Mouse (Mus musculus) liver, embryonic 12.5 days (tissue): ENCODE measurements around the gene Slc10a6. TPM values are rescaled to one million over a fixed set of nuclear protein-coding genes. Genes with fewer than 3 reads are reported as not detected.

Experiments
- ATAC-seq: fragments of 200-750 bp; cut with Nextera tagmentation; 2 replicates; pipeline ENCODE4 v1.8.0; 2017; ENCODE audit warnings: moderate number of reproducible peaks, mild to moderate bottlenecking, moderate library complexity
- H3K27ac ChIP-seq: fragments of 300-500 bp; sonication (generic); 2 replicates; pipeline ENCODE4 v1.5.1; 2016; ENCODE audit warnings: mild to moderate bottlenecking
- H3K27me3 ChIP-seq: fragments of 300-500 bp; sonication (generic); replicated peaks from 2 replicates; pipeline ENCODE4 v1.6.1; 2016; ENCODE audit warnings: mild to moderate bottlenecking, moderate library complexity
- H3K36me3 ChIP-seq: fragments of 300-500 bp; sonication (generic); 2 replicates; pipeline ENCODE4 v1.6.1; 2016; ENCODE audit warnings: mild to moderate bottlenecking, moderate library complexity
- H3K4me1 ChIP-seq: fragments of 300-500 bp; sonication (generic); 2 replicates; pipeline ENCODE4 v1.6.1; 2016
- H3K4me2 ChIP-seq: fragments of 300-500 bp; sonication (generic); 2 replicates; pipeline ENCODE4 v1.6.1; 2016; ENCODE audit warnings: mild to moderate bottlenecking, moderate library complexity
- H3K4me3 ChIP-seq: fragments of 300-500 bp; sonication (generic); 2 replicates; pipeline ENCODE4 v1.5.1; 2016; ENCODE audit warnings: mild to moderate bottlenecking, moderate library complexity
- H3K9ac ChIP-seq: fragments of 300-500 bp; sonication (generic); 2 replicates; pipeline ENCODE4 v1.6.1; 2016; ENCODE audit warnings: mild to moderate bottlenecking, moderate library complexity
- H3K9me3 ChIP-seq: fragments of 300-500 bp; sonication (generic); replicated peaks from 2 replicates; pipeline ENCODE4 v1.6.1; 2016; ENCODE audit warnings: mild to moderate bottlenecking, moderate library complexity
- WGBS: fragments of 180-500 bp; shearing (Covaris S2); methylation state at CpG from one replicate; pipeline ENCODE4 v1.1.7; 2016; ENCODE audit not compliant: insufficient replicate concordance; 5-methylcytosine and 5-hydroxymethylcytosine counted together
- polyA plus RNA-seq: library from polyadenylated mRNA; unstranded; fragments of >200 nt; fragmentation: Nextera tagmentation; extraction: Ambion mirVana; gene quantifications from 2 replicates; pipeline ENCODE4 v1.2.1, GENCODE M21; 2016

The Slc10a6 gene
- polyA plus RNA-seq, 1 experiment from 2014 or later = not detected

DNA sequence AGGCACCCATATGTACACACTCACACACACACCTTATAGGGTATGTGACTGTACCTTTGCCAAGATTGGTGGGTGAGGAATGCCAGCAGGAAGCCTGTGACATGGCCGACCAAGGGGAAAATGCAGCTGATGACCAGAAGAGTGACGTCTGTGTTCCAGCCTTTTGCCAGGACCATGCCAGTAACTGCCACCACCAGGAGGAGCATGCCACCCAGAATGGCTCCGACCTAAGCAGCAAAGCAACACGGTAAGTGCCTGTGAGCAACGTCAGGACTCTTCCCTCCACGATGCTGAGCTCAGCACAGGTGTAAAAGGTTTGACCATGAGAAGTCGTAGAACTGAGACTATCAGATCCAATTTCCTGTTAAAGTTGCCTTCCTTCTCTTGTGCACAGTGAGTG lies 16.9 kb downstream of the Slc10a6 start:
- no peak for ATAC-seq
- Histone ChIP-seq H3K4me2 (no peak overlapping the region), H3K4me3 (no peak overlapping the region), H3K4me1 (no peaks in the 10 kb centered on the region), H3K27ac (no peak overlapping the region), H3K9ac (no peak overlapping the region), H3K9me3 (no peaks in the 10 kb centered on the region), H3K36me3 (no peaks in the 10 kb centered on the region), H3K27me3 (no peaks in the 10 kb centered on the region)
- WGBS = 61% methylated on average over 7 of the region's 7 CpGs

DNA sequence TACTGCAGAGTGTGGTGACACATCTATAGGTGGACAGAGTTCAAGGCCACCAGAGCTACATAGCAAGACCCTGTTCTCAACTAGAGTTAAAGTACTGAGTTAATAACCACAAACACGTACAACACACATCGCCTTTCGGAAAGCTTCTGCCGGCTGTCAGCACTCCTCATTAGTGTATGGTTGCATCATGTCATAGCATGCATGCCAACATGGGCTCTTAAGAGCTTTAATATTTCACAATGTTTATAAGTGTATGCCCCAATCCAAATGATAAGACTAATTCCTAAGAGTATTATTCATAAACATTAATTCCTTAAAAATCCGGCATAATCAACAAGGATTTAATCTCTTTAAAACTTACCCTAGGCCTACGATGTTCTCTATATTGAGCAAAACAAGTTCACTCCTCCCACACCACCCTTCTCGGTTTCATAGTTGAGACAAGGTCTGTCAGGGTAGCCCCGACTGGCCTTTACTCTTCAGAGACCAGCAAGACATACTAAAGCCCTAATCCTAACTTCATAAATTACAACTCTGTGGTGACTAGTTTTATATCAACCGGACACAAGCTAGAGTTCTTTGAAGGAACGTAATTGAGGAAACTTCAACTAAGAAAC lies 18.2 kb downstream of the Slc10a6 start:
- Histone ChIP-seq H3K4me2 (no peak overlapping the region), H3K9ac (no peak overlapping the region), H3K27me3 (0 out of 2 replicates have a peak, but pooled peaks cover 4% of the 10 kb centered on the region), H3K9me3 (no peaks in the 10 kb centered on the region), H3K4me1 (no peaks in the 10 kb centered on the region), H3K36me3 (no peaks in the 10 kb centered on the region), H3K4me3 (no peak overlapping the region), H3K27ac (no peak overlapping the region)
- ATAC-seq = no peak
- 73% methylated on average over 10 of the region's 10 CpGs for WGBS

DNA sequence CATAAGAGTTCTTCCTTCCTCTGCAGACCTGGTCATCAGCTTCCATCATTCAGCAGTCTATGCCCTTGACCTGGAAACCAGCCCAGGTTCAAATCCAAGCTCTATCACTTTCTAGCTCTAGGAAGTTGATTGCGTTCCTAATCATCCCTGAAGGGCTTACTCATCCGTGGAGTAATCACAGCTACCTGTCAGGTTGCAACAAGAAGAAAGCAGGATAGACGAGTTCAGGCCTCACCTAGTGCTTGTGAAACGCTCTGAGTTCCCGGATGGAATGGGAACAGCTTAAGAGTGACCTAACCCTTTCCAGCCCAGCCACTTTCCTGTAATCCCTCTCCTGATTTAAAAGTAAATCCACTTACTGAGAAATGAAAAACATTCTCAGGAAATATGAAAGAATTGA lies 19.1 kb downstream of the Slc10a6 start:
- Histone ChIP-seq H3K4me1 (no peaks in the 10 kb centered on the region), H3K9ac (no peak overlapping the region), H3K4me3 (no peak overlapping the region), H3K27ac (no peak overlapping the region), H3K9me3 (no peaks in the 10 kb centered on the region), H3K36me3 (no peaks in the 10 kb centered on the region), H3K27me3 (0 out of 2 replicates have a peak, but pooled peaks cover 4% of the 10 kb centered on the region), H3K4me2 (no peak overlapping the region)
- WGBS = 56% methylated on average over 5 of the region's 5 CpGs
- no peak for ATAC-seq

DNA sequence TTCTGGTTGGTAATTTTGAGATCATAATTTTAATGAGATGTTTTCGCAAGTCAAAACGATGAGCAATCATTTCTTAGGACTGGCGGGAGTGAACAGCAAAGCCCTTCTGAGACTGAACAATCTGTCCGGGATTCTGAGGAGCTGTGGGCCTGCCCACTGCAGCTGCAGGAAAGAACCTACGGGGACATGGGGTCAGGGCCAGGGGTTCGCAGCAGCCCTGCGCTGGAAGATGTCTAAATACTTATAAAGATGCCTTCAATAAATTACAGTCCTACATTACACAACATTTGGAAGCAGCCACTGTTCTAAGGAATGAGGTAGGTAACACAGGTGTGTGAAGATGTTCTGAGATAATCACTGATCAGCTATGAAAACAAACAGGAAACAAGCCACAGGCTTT lies 23.5 kb downstream of the Slc10a6 start:
- H3K4me1 ChIP-seq = no peaks in the 10 kb centered on the region
- WGBS = 68% methylated on average over 7 of the region's 7 CpGs

DNA sequence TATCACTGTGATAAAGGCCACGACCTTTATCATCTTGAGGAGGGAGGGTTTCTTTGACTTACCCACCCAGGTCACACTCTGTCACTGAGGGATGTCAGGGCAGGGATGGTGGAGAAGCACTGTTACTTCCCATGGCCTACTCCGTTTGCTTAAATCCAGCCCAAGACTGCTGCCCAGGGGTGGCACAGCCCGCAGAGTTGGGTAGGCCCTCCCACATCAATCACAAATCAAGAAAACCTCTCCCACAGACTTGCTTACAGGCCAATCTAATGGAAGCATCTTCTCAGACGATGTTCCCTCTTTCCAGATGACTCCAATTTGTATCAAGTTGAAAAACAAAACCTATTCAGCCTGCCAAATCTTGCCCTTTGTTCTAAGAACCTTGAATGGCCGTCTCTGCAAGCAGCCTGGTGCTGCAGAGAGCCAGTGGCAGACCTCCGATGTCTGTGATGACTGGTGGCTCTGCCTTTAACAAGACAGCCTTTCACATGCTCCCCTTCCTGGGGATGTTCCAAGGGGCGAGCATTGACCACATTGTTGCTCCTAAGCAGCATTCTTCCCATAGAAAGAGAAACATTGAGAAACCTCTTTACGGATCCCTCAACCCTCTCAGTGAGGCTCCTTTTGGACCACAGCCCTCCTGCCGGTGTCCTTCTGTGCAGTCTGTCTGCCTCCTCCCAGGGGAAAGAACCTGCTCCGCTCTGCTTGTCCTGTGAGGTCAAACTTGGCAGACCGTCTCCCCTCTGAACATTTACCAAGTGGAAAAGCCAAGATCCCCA lies 25.9 kb downstream of the Slc10a6 start:
- whole genome bisulfite sequencing = 64% methylated on average over 11 of the region's 11 CpGs
- Histone ChIP-seq H3K4me3 (no peak overlapping the region), H3K36me3 (no peaks in the 10 kb centered on the region), H3K27me3 (0 out of 2 replicates have a peak, but pooled peaks cover 4% of the 10 kb centered on the region), H3K4me2 (no peak overlapping the region), H3K9me3 (no peaks in the 10 kb centered on the region), H3K9ac (no peak overlapping the region), H3K27ac (no peak overlapping the region), H3K4me1 (no peaks in the 10 kb centered on the region)
- ATAC-seq = no peak

More for the DNA sequence above, 23.5 kb downstream of the Slc10a6 start:
- Histone ChIP-seq H3K9me3 (no peaks in the 10 kb centered on the region), H3K27ac (no peak overlapping the region), H3K36me3 (no peaks in the 10 kb centered on the region), H3K27me3 (0 out of 2 replicates have a peak, but pooled peaks cover 4% of the 10 kb centered on the region), H3K4me2 (no peak overlapping the region), H3K4me3 (no peak overlapping the region), H3K9ac (no peak overlapping the region)
- ATAC-seq = no peak

DNA sequence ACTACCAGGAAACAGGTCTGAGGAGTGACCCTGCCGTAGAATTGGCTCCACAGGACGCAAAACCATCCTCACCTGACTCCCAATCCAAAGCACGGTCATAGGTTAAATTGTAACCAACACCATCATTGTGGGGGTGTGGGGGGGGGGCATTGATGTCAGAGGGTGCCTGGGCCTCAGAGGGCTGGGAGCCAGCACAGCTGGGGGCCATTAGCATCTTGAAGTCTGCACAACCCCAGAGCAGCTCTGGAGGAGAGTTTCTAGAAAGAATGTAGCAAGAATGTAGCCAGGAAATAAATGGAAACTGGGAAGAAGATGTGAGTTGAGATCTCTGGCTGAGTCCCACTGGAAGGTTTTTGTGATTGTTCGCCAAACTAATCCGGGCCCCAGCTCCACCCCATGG lies 30.3 kb downstream of the Slc10a6 start:
- Histone ChIP-seq H3K4me2 (no peak overlapping the region), H3K4me3 (no peak overlapping the region), H3K27me3 (no peaks in the 10 kb centered on the region), H3K27ac (no peak overlapping the region), H3K4me1 (peaks cover 10% of the 10 kb centered on the region; the same call in 1 of the 2 replicates), H3K36me3 (no peaks in the 10 kb centered on the region), H3K9ac (no peak overlapping the region), H3K9me3 (no peaks in the 10 kb centered on the region)
- 72% methylated on average over 5 of the region's 5 CpGs for WGBS
- ATAC-seq = no peak

DNA sequence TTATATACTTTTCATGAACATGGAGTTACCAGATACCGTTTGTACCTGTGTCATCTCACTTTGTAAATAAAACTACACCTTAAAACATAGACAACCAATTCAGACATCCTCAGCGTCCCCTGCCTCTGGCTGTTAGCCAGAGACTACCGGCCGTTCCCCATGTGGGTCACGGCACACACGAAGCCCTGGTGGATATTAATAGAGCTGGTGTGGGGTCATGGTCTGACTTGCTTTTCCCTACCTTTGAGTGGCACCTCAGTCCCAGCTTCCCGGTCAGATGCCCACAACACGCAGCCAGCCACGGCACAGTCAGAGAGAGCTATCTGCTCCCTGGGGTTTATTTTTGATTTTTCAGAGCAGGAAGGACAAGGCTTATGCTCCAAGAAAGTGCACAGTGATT lies 30.9 kb downstream of the Slc10a6 start:
- ATAC-seq = no peak
- H3K4me2 ChIP-seq = no peak overlapping the region
- H3K9me3 ChIP-seq = no peaks in the 10 kb centered on the region
- H3K36me3 ChIP-seq = no peaks in the 10 kb centered on the region
- WGBS = 77% methylated on average over 9 of the region's 9 CpGs
- H3K27me3 ChIP-seq = no peaks in the 10 kb centered on the region
- H3K9ac ChIP-seq = no peak overlapping the region
- H3K4me3 ChIP-seq = no peak overlapping the region
- no peak overlapping the region for H3K27ac ChIP-seq
- H3K4me1 ChIP-seq = peaks cover 10% of the 10 kb centered on the region; the same call in 1 of the 2 replicates

DNA sequence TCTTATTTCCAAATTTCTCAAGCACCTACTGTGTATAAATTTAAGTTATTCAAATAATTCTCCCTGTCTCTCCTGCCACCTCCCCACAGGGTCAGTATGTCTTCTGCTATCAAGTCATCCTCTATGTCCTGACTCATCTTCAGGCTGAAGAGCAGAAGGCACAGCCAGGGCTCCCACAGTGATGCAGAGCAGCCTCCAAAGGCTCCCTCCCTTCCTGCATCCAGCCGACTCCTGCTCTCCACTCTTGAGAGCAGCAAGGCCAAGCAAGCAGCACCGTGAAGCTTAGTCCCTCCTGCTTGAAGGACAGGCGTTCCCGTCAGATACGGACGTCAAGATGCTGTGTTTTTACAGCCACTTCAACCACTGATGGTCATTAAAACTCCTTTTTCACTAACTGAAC lies 31.6 kb downstream of the Slc10a6 start:
- Histone ChIP-seq H3K9ac (no peak overlapping the region), H3K27me3 (no peaks in the 10 kb centered on the region), H3K4me2 (no peak overlapping the region), H3K9me3 (no peaks in the 10 kb centered on the region), H3K36me3 (no peaks in the 10 kb centered on the region), H3K4me1 (peaks cover 10% of the 10 kb centered on the region; the same call in 1 of the 2 replicates), H3K4me3 (no peak overlapping the region), H3K27ac (no peak overlapping the region)
- no peak for ATAC-seq
- 66% methylated on average over 6 of the region's 6 CpGs for WGBS

DNA sequence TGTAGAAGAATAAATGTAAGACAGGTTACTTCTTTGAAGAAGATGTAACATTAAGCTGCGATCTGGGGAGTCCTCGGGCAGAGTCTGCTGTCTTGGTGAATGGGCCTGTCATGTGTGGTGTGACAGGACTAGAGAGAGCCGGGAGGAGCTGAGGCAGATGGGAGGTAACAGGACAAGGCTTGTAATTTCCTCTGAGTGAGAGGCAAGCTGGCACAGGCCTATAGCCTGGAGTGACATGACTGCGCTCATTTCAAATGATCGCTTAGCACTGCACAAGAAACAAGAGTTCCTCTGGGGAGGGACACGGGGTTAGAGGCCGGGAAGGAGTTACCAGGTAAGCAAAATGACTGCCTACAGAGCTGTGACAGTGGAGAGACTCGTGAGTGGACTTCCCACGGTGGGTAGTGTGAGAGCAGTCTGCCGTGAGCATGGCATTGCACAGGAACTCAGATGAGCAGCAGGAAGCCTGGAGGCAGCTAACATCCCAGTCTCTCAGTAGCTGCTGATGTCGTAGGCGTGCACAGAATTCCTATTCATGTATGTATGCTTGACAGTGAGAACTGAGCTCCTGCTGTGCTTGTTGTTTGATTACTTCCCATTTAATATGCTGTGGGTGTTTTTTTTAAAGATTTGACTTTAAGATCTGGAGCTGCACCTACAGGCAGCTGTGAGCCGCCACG lies 32.6 kb downstream of the Slc10a6 start:
- Histone ChIP-seq H3K27ac (no peak overlapping the region), H3K9me3 (no peaks in the 10 kb centered on the region), H3K9ac (no peak overlapping the region), H3K36me3 (no peaks in the 10 kb centered on the region), H3K4me3 (no peak overlapping the region), H3K4me2 (no peak overlapping the region), H3K4me1 (peaks cover 10% of the 10 kb centered on the region; the same call in 1 of the 2 replicates), H3K27me3 (no peaks in the 10 kb centered on the region)
- ATAC-seq = no peak
- 75% methylated on average over 14 of the region's 14 CpGs for WGBS

DNA sequence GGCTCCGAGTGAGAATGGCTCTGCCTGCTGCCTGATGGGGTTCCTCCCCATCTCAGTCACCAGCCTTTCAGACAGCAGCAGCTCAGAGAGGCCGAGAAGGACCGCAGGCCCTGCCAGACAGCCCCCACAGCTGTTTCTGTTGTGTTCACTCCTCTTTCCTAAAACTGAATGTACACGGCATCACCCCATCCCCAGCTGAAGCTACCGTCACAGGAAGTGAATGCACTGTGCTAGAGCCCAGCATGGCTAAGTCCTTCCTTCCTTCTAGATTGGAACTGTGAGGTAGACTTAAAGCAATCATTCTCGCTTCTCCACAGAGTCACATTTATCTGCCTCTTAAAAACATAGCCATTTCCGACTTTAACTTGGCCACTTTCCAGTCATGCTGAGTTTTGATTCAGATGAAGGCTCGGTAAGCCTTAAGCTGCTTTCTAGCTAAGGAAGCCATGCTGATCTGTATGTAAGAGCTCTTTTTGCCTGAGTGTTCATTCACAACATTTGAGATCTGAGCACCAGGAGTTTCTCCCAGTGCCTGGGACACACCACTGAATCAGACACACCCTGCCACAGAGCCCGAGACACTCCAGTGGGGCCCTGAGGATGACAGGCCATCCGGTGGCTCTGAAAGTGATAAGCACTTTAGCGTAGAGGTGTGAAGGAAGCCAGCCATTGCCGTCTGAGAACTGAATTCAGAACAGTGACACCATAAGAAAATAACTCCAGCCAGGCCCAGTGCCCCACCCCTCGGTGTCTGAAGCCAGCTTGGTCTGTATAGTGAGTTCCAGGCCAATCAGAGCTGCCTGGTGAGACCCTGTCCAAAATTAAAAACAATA lies 33.6 kb downstream of the Slc10a6 start:
- Histone ChIP-seq H3K36me3 (no peaks in the 10 kb centered on the region), H3K4me1 (peaks cover 10% of the 10 kb centered on the region; the same call in 1 of the 2 replicates), H3K4me2 (no peak overlapping the region), H3K4me3 (no peak overlapping the region), H3K9me3 (no peaks in the 10 kb centered on the region), H3K27me3 (no peaks in the 10 kb centered on the region), H3K9ac (no peak overlapping the region), H3K27ac (no peak overlapping the region)
- ATAC-seq = no peak
- WGBS = 40% methylated on average over 13 of the region's 13 CpGs

DNA sequence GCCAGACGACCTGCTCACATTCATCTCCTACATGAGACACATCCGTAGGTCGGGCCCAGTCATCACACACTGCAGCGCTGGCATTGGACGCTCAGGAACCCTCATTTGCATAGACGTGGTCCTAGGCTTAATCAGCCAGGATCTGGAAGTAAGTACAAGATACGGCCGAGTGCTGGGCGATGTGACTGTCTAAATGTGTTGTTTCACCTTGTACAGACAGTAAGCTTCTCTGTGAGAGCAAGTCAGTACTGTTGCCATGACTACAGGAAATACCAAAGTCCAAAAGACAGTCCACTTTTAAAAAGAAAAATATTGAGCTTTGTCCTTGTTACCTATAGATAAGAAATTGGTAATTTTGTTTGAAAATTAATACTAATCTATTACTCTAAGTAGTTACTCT lies 35.6 kb downstream of the Slc10a6 start:
- Histone ChIP-seq H3K9me3 (no peaks in the 10 kb centered on the region), H3K4me3 (no peak overlapping the region), H3K9ac (no peak overlapping the region), H3K4me2 (no peak overlapping the region), H3K27ac (no peak overlapping the region), H3K36me3 (no peaks in the 10 kb centered on the region), H3K4me1 (peaks cover 10% of the 10 kb centered on the region; the same call in 1 of the 2 replicates), H3K27me3 (no peaks in the 10 kb centered on the region)
- WGBS = 76% methylated on average over 9 of the region's 9 CpGs
- ATAC-seq = no peak
